Mouse (Mus musculus) thymus, postnatal 10 days (tissue): ENCODE results near the gene Prkch.

Experiments
- DNase-seq, 2 experiments: peaks; one replicate each; pipeline ENCODE4 v3.0.0; 2021; ENCODE audit warnings: low spot score in 2 of 2

Prkch gene

DNA sequence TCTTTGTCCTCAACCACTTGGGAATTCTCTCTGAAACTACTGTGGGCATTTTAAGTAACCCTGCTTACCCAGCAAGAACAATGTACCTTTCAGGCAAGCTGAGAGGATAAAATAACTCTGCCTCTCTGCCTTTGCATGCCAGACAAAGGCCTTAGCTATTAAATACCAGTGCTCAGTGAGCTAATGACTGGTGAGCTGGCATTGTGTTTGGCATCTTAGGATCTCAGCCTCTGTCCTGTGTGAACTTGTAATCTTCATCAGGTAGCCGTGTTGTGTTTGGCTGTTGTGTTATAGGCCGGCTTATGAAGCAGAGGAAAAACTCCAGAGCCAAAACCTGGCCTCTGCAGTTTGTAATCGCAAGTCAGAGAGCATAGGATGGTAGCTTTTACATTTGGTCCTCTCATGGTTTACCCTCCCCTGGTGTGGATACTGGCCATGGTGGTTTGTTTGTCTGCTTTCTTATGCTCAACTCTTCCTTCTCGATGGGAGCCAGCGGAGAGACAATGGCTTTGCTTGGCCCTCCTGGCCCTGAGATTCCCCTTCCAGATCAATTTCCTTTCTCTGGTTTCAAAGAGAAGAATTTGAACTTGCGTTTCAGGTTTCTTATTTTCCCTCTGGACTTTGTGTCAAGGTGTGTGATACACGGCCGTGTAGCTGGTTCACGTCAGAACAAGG lies 170.0 kb downstream of the Prkch start:
- no peak for DNase-seq

DNA sequence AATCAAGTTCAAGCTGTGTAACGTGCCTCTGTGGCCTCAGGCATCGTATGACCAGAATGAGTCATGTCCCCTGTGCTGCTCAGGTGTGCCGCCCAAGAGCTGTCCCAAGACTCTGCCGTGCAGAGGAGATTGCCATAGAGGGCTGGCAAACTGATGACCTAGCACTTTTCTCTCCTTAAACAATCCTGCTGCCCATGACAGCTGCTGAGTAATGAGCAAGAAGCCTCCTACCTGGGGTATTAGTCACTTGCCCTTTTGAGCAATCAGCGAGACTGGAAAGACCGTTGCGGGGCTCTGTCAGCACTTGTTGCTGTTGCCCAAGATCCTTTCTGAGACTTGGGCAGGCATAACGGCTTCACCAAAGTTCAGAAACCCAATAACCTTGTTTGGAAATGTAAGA lies 171.1 kb downstream of the Prkch start:
- no peak for DNase-seq

DNA sequence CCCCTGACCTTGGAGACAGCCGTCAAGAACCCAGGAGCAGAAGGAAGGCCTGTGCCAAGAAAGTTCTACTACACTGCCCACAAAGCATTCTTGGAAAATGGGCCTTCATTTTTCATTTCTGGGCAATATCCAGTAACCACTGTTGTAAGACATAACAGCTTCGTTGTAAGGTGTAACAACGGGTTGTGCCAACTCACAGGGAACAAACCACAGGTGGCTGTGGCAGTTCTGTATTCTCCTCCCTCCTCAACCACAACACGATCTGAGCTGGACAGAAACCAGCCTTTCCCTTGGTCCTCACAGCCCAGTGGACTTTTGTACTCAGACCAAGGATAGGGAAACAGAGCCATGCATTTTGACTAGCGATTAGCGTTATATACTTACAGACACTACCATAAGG lies 171.9 kb downstream of the Prkch start:
- no peak for DNase-seq

DNA sequence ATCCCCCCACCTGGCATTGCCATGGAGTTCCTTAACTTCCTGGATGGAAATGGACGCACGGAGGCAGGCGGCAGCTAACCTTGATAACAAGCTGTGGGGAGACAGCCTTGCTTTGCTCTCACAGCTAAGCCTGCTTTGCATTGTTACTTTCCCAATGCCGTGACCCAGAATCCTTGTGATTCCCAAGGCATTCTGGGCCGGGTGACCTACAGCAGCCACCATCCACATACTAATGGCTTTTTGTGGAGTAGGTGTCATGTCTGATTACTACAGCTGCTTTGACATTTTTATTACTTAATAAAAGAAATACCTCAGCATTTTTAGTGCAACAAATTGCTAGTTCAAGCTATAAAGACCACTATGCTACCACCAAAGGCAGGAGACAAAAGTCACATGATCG lies 177.4 kb downstream of the Prkch start:
- no peak for DNase-seq

DNA sequence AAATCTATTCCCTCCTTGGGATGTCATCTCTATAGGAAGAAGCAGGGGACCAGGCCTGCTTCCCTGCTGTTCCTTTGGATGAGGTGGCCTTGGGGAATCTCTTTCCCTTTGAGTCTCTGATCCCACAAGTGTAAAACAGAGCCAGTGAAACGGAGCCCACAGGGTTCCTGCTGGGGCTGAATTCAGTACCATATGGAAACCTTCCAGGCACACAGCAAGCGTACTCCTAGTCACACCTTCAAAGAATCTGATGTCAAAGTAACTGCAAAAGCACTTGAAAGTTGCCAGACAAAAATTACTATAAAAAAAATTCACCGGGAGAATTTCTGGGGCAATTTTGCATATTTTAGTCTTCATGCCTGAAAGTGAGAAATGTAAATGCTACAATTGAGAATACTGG lies 178.2 kb downstream of the Prkch start:
- no peak for DNase-seq

DNA sequence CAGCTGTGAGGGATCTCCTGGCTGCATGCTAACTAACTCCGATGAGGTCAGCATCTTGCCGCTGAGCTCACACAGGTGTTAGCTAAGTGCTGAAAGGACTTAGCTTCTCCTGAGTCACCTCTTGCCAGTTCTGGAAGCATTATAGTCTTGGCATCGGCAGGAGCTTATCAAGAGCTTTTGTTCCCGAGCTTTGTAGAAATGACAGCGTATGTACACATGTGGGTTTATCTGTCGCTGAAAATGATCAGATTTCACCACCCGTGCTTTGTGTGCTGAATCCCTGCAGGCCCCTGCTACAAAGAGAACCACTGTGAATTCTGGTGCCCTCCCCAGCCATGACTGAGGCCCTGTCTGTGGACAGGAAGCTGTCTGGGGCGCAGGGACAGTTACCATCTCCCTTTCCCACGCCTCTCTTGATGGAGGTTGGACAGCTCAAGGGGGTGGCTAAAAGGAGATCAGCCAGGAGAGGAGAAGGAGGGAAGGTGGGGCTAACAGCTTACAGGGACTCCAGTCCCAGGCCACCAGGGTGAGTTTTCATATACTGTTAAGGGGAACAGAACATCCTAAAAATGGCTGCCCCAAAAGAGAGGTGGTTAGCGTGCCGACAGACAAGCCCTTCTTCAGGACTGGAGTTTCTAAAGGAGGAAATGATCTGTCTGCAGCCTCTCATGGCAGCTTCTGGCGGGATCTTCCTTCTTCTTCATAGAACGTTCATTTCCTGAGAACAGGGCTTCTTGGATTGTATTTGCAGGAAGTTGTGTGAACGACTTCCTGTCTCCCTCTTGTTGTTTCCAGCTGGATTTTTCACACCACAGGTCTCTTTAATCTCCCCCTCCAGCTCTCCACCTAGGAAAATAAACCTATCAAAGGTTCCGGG lies 180.3 kb downstream of the Prkch start:
- DNase-seq: no peak

DNA sequence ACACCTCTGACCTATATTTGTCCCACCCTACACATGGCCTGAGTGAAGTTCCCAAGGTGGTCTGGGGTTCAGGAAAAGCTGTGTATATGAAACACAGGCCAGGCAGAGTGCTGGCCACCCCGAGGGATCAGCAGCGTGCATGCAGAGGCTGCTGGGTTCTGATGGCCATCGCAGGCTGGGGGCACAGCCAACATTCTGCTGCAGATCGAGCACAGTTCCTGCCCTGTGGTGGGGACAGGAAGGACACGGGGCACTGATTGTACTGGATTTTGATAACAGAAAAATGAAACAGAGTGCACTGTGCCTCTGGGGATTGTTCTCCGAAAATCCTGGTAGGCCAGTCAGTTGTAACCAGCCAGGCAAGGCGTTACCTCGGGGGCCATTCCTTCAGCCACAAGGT lies 181.6 kb downstream of the Prkch start:
- no peak for DNase-seq

DNA sequence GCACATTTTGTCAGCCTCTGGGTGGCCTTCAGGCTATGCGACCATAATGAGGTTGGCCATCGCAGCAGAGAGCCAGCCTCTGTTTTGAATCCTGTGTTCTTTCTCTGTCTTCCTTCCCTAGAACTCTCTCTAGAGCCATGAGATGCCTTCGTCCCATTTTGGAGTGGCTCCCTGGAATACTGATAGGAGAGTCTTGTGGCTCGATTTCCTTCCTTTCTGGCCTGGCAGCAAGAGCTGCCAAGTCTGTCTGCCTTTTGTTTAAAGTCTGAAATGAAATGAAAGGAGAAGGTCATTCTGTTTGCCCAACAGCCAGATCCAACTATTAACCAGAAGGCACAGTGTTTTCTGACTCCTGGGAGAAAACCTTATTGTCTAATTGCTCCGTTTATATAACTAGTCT lies 184.2 kb downstream of the Prkch start:
- no peak for DNase-seq

DNA sequence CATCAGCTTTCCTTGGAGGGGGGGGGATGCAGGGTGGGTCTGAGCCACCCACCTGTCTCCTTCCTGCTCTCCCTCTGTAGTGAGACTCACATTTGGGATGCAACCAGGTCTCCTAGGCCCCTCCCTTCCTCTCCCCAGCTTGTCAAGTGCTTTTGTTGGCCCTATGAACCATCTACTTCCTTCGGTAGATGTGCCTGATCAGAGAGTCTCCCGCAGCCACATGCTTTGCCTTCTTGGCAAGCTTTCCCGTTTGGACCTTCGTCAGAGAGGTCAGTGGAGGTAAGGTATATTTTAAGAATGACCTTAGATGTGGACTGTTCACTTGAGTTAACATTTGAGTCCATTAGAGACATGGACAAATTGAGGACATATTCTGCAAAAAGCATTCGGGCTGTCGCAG lies 184.9 kb downstream of the Prkch start:
- DNase-seq: no peak

DNA sequence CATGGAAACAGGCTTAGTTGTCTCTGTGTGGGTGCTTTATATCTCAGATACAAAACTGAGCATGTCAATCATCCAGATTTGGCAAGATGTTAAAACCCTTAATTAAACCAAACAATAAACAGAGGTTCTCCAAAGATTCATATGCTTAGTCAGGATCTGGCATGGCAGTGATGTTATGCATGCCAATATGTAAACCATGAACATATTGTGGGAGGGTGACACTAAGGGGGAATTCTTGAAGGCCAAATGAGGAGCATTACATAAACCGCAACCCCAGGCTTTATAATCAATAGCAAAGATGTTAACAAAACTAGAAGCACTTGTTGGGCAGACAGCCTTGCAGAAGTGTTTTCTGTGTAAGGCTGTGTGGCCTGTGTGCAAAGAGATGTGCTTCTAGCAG lies 186.2 kb downstream of the Prkch start:
- no peak for DNase-seq

DNA sequence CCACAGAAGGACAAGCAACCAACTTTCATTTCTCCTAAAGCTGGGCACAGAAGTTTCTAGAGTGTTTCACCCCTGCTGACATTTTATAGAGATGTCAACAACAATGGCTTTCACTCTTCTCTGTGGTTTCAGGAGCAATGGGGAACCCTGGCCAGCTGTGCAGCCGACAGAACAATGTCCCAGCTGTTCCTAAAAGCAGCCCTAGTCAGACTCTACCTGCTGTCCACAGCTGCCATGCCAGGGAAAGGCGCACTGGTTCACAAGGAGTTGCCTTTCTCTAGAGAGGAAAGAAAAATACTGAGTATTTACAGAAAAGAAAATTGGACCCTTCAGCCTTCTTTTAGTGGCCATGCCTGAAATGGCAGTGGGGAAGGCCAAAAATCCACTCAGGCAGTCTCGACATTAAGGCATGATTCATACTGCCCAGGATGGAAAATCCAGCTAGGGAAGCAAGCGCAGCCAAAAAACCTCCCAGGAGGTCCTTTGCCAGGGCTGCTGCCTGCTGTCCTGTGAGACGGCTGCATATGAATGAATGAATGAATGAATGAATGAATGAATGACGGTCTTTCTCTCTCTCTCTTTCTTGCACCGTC lies 190.3 kb downstream of the Prkch start:
- no peak for DNase-seq

DNA sequence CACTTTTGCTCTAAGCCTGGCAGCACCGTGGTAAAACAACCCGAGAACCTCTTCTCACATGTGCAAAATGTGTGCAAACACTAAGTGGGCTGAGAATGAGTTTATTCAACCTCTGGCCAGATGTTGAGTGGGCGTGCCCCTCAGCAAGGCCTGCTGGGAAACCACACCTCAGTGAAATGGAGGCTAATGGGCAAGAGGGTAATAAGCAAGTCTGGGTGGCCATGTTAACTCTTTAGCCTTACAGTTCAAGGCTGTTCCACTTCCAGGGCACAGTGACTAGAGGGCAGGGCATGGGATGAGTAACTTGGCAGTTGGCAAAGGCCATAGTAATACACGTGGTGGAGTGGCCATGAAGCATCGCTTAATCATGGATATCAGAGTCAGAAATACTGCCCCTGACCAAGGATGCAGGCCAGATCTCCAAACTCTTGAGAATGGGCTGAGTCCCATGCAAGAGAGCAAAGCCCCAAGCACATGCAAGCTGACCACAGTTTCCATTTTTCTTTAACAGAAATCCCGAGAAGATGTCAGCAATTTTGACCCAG lies 191.9 kb downstream of the Prkch start:
- no peak for DNase-seq

DNA sequence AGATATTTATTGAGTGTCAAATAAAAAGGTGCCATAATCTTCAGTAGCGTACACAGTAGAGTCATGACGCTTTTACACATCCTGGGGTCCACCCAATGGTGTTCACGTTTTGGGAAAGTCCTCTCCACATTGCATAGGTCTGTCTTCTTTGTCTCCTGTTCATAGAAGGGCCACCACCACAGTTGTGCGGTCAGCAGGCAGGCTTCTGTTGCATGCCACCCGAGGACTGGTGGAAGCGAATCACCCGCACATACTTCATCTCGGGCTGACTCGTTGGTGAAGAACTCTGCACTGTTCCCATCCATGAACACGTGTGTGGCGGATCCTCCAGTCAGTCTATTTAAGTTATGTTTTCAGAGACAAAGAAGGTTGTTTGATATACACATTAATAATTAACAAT lies 193.1 kb downstream of the Prkch start:
- no peak for DNase-seq

DNA sequence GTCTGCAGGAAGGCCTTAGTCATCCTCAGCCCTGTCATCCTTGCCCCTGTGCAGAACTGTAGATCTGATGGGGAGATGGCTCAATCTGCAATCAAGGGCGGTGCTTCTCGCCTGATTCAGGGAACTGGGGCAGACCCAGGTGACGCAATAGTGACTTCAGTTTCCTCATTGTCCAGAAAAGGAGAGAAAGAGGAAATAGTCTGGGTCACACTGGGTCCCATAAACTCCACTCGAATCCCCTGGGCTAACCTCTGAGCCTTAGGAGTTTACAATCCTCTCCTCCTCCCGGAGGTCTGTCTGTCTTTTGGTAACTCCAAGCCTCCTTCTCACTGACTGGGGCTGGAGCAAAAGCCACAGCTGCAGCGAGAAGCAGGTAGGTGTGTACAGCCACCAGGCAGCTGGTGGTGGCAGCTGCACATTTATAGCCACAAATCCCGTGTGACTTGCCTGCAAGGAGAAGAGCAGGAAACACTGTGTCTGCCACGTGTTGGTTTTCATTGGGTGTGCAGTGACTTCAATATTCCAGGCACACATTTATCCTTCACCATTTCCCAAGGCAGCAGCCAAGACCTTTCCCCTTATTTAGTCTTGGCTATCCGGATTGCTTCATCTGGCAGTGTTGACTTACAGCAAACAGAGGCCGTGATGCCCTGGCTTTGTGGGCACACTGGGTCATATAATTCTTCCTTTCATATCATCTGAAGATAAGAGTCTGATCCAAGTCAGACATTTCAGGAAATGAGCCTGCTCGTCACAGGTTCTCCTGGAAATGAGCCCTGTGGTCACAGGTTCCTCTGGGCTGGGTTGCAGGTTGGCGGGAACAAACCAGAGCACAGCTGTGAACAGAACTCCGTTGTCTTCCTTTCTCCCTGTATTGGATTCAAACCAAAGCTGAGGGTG lies 195.0 kb downstream of the Prkch start:
- peak; percentile 60 to 65 for DNase-seq

DNA sequence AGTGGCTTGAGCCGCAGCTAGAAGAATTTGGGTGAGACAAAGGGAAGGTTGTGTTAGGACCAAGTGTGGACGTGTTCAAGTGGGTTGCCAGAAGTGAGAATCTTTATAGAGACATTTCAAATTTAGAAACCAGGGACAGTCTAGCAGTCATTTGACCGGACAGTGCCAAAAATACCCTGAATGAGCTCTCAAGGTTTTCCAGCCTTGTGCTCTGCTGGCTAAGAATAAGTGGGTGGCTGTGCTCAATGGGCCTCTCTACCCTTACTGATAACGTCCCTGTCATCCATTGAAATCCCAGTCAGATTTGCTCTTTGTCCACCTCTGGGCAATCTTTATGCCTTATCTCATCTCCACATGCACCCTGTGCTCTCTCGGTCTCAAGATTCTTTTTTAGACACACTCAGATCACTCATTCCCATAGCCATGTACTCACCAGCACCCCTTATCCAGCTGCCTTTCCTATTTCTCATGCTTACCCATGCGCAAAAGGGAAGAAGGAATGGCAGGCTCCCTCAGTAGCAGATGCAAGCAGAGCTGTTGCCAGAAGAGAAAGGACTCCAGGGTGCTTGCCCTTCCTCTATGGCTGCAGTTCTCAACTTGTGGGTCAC lies 196.9 kb downstream of the Prkch start:
- no peak for DNase-seq

DNA sequence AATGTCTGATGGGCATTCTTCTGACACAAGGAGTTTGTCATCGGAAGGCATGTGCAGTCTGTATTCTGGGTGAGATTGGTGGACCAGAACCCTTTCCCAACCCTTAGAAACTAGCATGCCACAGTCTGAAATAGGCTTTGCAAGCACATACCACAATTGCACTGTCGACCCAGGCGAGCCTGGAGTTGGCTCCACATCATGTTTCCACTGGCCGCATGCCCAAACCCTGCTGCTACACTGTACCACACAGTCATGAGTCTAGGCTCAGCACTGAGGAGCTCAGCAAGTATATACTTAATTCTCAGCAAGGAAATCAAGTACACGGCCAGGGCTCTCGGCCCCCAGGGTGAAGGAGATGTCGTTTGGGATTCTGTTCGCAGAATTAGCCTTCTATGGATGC lies 202.3 kb downstream of the Prkch start:
- DNase-seq: no peak

DNA sequence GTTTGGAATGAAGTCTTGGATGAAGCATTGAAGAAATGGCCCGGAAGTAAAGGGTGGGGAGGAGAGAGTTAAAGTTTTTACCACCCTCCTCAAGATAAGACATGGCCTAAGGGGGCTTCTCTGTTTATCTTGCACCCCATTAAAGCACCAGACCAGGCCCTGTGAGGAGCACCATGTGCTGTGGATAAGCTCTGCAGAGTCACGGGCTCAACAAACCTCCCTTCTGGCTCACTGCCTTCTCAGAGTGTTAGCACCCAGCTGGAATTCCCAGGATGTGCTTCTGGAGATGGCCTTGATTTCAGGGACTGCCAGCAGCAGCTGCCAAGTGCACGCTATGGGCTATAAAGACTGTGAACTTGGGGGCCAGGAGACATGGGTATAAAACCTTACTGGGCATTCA lies 204.3 kb downstream of the Prkch start:
- DNase-seq: no peak

DNA sequence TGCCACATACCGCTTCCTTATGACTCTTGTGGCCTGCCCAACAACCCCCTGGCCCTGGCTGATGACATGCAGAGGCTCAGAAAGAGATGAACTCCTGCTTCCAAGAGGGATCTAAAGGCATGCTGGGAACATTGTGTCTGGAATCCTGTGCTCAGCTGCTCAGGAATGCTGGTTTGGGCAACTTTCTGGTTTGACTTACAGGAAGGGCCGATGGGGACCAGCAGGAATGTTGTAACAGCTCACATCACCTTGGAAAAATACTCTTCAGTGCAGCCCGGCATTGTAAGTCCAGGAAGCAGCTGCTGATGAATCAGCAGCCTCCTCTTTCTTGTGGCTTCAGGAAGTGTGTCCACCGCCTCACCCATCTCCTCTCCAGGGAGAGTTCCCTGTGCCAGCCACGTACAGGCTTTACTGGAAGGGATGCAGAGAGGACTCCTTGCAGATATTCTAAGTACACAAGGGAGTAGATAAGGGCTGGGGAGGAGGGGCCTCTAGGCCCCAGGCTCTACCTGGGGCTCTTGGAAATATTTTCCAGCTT lies 206.0 kb downstream of the Prkch start:
- no peak for DNase-seq

DNA sequence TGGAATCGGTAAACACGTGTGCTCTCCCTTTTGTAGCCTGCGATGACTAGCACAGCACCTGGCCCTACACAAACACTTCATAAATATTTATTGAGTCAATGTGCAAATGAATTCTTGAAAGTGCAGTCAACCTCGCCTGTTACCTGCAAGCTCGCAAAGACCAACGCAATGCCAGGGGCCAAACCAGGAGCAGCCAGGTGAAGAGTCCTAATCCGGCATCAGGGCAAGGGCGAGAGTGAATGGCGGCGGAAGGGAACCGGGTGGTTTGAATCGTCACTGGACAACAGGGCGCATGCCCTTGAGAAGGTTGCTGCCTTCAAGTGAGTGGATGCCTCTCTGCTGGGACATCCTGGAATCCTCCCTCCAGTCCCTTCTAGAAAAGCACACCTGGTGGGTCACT lies 208.6 kb downstream of the Prkch start:
- DNase-seq: no peak

DNA sequence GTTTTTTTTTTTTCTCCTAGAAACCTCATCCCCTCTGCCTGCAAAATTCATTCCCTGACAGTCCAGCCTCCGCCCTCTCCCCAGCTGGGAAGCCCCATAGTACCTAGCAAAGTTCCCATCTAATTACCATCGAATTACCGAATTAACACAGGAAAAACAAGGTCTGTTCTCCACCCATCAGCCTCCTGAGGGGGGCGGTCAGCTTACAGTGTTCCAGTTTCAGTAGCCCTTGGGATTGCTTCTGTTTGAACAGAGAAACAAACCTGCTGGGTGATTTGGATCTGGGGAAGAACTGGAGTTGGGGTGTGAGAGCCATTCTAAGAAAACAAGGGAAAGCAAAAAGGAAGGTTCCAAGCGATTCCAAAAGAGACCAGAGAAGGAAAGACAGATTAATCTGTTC lies 209.1 kb downstream of the Prkch start:
- DNase-seq: no peak
